Mouse (Mus musculus) heart, embryonic 15.5 days (tissue): ENCODE measurements at regions not wholly inside any gene's neighbourhood (a gene's known extent, or its start where the extent isn't known, plus 50 kb on each side); places are given as distances from the start of the nearest gene placed in this dataset.

Source experiments
- ATAC-seq: fragments of 200-750 bp; cut with Nextera tagmentation; replicated peaks from 2 replicates; pipeline ENCODE4 v1.8.0; 2017; ENCODE audit warnings: low read depth, moderate TSS enrichment; ENCODE audit not compliant: insufficient number of reproducible peaks, insufficient read depth, low FRiP score
- H3K27ac ChIP-seq: fragments of 300-500 bp; sonication (generic); 2 replicates; pipeline ENCODE4 v1.5.1; 2015; ENCODE audit warnings: mild to moderate bottlenecking, inconsistent platforms
- H3K27me3 ChIP-seq: fragments of 300-500 bp; sonication (generic); 2 replicates; pipeline ENCODE4 v1.6.1; 2015; ENCODE audit warnings: inconsistent platforms
- H3K36me3 ChIP-seq: fragments of 300-500 bp; sonication (generic); 2 replicates; pipeline ENCODE4 v1.6.1; 2015; ENCODE audit warnings: mild to moderate bottlenecking, inconsistent platforms
- H3K4me1 ChIP-seq: fragments of 300-500 bp; sonication (generic); replicated peaks from 2 replicates; pipeline ENCODE4 v1.6.1; 2015; ENCODE audit warnings: inconsistent platforms
- H3K4me2 ChIP-seq: fragments of 300-500 bp; sonication (generic); 2 replicates; pipeline ENCODE4 v1.6.1; 2015; ENCODE audit warnings: inconsistent platforms, mild to moderate bottlenecking, moderate library complexity
- H3K4me3 ChIP-seq: fragments of 300-500 bp; sonication (generic); 2 replicates; pipeline ENCODE4 v1.5.1; 2015; ENCODE audit warnings: mild to moderate bottlenecking, inconsistent platforms
- H3K9ac ChIP-seq: fragments of 300-500 bp; sonication (generic); 2 replicates; pipeline ENCODE4 v1.6.1; 2015; ENCODE audit warnings: mild to moderate bottlenecking, inconsistent platforms
- H3K9me3 ChIP-seq: fragments of 300-500 bp; sonication (generic); replicated peaks from 2 replicates; pipeline ENCODE4 v1.6.1; 2016; ENCODE audit warnings: inconsistent platforms
- WGBS: fragments of 180-500 bp; shearing (Covaris S2); methylation state at CpG from one replicate; pipeline ENCODE4 v1.1.7; 2015; ENCODE audit warnings: mixed read lengths; 5-methylcytosine and 5-hydroxymethylcytosine counted together

DNA sequence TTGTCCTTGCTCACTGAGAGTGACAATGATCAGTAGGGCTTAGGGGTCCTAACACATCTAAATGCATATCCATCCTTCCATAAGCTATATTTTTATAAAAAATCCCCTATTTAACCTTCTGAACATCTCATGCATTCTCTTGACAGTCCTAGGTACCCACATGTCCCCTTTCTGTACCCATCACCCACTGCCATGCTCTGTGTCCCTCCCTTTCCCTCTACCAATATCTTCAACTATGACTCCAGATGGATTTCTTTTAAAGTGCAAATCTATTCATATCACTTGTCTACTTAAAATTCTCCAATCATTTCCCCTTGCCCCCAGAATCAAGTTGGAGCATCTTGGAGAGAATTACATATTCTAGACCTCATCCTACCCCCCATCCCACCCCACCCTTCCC lies 235.6 kb downstream of the Qdpr start:
- Histone ChIP-seq H3K27me3 (no peaks in the 10 kb centered on the region), H3K4me2 (no peak overlapping the region), H3K4me3 (no peak overlapping the region), H3K9ac (no peak overlapping the region), H3K27ac (no peak overlapping the region), H3K4me1 (no peaks in the 10 kb centered on the region), H3K9me3 (no peaks in the 10 kb centered on the region), H3K36me3 (no peaks in the 10 kb centered on the region)
- no peak for ATAC-seq

DNA sequence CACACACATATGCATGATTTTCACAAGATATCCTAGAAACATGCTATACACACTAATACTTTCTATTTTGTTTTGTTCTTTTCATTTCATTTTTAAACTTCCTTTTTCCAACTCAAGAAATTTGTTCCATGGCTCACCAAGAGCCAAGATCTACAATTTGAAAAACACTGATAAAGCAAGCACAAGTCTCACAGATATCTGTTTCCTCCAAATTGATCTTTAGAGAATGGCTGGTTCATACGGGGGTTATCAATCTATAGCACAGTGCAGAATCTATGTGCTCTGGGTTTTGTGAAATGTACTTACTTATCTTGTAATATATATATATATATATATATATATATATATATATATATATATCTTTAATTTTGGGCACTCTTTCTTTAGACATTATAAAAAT lies 251.6 kb downstream of the Qdpr start:
- 67% methylated on average over 1 of the region's 1 CpGs for WGBS
- Histone ChIP-seq H3K4me1 (no peaks in the 10 kb centered on the region), H3K36me3 (no peaks in the 10 kb centered on the region), H3K4me3 (no peak overlapping the region), H3K9ac (no peak overlapping the region), H3K27me3 (no peaks in the 10 kb centered on the region), H3K27ac (no peak overlapping the region), H3K4me2 (no peak overlapping the region), H3K9me3 (no peaks in the 10 kb centered on the region)
- no peak for ATAC-seq

DNA sequence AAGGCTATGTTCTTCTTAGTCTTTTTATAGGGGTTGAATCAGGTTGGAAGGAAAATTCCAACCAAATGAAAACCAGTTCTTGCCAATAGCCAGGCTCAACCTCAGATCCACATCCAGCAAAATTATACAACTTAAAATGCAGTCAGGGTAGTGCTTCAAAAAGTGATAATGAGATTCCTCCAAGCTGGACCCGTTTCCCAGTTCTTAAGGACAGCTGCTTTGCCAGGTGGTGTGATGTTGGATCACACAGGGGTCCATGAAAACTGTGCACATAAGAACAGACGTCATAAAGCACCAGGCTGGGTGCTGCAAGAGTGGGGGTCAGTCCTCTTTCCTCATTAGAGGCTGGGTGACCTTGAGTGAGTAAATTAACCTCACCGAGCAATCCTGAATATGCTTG lies 253.9 kb downstream of the Qdpr start:
- no peak for ATAC-seq
- H3K9me3 ChIP-seq: no peaks in the 10 kb centered on the region
- no peaks in the 10 kb centered on the region for H3K27me3 ChIP-seq
- H3K4me3 ChIP-seq: no peak overlapping the region
- no peak overlapping the region for H3K27ac ChIP-seq
- 46% methylated on average over 3 of the region's 3 CpGs for WGBS
- H3K36me3 ChIP-seq: no peaks in the 10 kb centered on the region
- H3K9ac ChIP-seq: no peak overlapping the region
- no peak overlapping the region for H3K4me2 ChIP-seq
- no peaks in the 10 kb centered on the region for H3K4me1 ChIP-seq

DNA sequence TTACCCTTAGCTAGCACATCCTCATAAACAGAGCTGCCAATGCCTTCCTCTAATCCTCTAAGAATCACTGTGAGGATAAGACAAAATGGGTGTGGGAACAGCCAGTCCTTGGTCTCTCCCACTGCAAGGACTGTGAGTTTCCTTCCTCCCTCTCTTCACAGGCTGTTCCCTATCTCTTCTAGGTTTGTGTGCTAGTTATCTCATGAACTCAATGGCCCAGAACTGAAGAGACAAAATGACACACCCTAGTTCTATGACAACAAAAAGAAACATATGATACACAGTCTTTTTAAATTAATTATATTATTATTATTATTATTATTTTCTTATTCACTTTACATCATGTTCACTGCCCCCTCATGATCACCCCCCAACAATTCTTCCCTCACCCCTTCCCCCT lies 257.7 kb downstream of the Qdpr start:
- no peak overlapping the region for H3K9ac ChIP-seq
- no peak overlapping the region for H3K4me2 ChIP-seq
- H3K4me3 ChIP-seq: no peak overlapping the region
- no peaks in the 10 kb centered on the region for H3K4me1 ChIP-seq
- H3K27ac ChIP-seq: no peak overlapping the region
- H3K36me3 ChIP-seq: no peaks in the 10 kb centered on the region
- H3K9me3 ChIP-seq: no peaks in the 10 kb centered on the region
- no peaks in the 10 kb centered on the region for H3K27me3 ChIP-seq
- no peak for ATAC-seq

DNA sequence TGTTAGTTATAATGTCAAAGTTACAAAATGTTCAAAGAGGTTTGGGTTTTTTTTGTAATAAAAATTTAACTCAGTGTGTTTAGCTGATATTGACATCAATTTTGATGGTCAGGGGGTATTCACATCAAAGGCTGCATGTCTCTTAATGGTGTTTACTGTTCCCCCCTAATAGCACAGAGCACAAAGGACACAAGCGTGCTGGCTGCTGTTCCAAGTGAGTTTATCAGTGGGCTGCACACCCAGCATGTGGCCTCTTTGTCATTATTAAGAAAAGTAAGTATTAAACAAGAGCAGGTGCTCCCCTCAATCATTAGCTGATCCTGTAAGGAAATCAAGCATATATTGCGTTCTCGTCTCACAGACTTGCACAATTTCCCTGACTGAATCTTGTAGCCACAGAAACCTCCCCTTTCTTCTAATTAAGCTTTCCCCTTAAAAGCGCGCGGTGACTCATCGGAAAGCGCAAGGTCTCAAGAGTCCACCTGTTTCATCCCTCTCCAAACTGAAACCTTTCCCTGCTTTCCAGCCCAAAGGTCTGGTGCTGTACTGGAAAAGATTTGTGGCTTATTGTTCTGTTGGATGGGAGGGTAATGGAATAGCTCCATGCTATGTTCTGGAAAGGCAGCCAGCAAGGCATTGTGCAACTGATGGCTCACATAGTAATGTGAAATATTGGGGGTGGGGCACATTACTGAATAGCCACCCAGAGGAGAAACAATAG lies 276.8 kb downstream of the Qdpr start:
- 87% methylated on average over 8 of the region's 8 CpGs for WGBS
- Histone ChIP-seq H3K4me3 (no peak overlapping the region), H3K27me3 (no peaks in the 10 kb centered on the region), H3K27ac (no peak overlapping the region), H3K4me1 (no peaks in the 10 kb centered on the region), H3K4me2 (no peak overlapping the region), H3K36me3 (no peaks in the 10 kb centered on the region), H3K9me3 (no peaks in the 10 kb centered on the region), H3K9ac (no peak overlapping the region)
- no peak for ATAC-seq

DNA sequence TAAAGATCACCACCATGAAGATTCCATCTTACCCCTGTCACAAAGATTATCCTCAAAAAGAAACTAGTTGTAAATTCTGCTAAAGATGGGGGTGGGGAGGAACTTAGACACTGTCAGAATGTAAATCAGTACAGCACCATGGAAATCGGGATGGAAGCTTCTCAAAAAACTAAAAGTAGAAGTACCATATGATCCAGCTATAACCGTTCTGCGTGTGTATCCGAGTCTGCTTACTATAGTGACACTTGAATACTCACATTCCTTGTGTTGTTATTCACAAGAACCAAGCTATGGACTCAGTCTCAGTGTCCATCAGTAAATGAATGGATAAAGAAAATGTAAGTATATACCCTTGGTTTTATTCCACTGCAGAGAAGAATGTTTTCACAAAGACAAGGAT lies 290.8 kb downstream of the Qdpr start:
- no peaks in the 10 kb centered on the region for H3K4me1 ChIP-seq
- no peaks in the 10 kb centered on the region for H3K9me3 ChIP-seq
- H3K27ac ChIP-seq: no peak overlapping the region
- no peaks in the 10 kb centered on the region for H3K27me3 ChIP-seq
- H3K9ac ChIP-seq: no peak overlapping the region
- no peak overlapping the region for H3K4me2 ChIP-seq
- ATAC-seq: no peak
- WGBS: 82% methylated on average over 4 of the region's 4 CpGs
- no peak overlapping the region for H3K4me3 ChIP-seq
- H3K36me3 ChIP-seq: no peaks in the 10 kb centered on the region

DNA sequence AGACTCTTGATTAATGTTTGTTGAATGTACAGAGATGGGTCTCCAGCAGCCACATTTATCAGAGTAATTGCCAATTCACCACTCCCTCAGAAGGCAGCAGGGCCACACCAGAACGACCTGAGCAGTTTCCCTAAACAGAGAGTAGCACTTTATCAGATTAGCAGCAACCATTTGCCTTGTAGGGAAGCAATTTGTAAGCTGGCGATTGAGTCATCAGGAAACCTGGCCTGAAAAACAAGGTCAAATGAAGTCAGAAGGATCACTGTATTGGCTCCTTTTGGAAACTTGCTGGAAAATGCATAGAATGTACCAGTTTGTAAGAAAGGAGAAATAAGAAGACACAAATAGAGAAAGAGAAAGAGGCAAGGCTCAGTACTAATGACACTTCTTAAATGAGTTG lies 295.1 kb downstream of the Qdpr start:
- Histone ChIP-seq H3K9ac (no peak overlapping the region), H3K36me3 (no peaks in the 10 kb centered on the region), H3K9me3 (no peaks in the 10 kb centered on the region), H3K4me1 (no peaks in the 10 kb centered on the region), H3K27me3 (no peaks in the 10 kb centered on the region), H3K4me2 (no peak overlapping the region), H3K4me3 (no peak overlapping the region), H3K27ac (no peak overlapping the region)
- ATAC-seq: no peak
- WGBS: 28% methylated on average over 2 of the region's 2 CpGs

DNA sequence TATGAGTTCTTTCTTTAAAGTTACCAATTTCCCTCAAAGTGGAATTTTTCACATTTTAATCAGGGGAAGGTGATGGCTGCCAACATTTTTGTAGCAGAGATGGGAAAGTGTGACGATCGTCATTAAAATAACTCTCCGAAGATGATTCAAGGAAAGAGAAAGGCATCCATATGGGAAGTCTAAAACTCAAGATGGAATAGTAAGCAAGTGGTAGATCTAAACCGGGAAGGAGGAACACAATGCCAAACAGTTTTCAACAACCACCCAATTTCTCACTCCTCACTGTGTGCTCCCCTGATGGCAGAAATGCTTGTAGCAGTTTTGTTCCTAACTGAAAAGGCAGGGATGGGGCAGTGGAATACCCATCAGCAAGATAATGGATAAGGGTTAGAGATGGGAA lies 305.9 kb downstream of the Qdpr start:
- H3K27me3 ChIP-seq: no peaks in the 10 kb centered on the region
- no peak for ATAC-seq
- no peaks in the 10 kb centered on the region for H3K4me1 ChIP-seq
- H3K9me3 ChIP-seq: no peaks in the 10 kb centered on the region
- no peak overlapping the region for H3K27ac ChIP-seq
- H3K4me3 ChIP-seq: no peak overlapping the region
- H3K36me3 ChIP-seq: no peaks in the 10 kb centered on the region
- no peak overlapping the region for H3K4me2 ChIP-seq
- 79% methylated on average over 4 of the region's 4 CpGs for WGBS
- no peak overlapping the region for H3K9ac ChIP-seq

DNA sequence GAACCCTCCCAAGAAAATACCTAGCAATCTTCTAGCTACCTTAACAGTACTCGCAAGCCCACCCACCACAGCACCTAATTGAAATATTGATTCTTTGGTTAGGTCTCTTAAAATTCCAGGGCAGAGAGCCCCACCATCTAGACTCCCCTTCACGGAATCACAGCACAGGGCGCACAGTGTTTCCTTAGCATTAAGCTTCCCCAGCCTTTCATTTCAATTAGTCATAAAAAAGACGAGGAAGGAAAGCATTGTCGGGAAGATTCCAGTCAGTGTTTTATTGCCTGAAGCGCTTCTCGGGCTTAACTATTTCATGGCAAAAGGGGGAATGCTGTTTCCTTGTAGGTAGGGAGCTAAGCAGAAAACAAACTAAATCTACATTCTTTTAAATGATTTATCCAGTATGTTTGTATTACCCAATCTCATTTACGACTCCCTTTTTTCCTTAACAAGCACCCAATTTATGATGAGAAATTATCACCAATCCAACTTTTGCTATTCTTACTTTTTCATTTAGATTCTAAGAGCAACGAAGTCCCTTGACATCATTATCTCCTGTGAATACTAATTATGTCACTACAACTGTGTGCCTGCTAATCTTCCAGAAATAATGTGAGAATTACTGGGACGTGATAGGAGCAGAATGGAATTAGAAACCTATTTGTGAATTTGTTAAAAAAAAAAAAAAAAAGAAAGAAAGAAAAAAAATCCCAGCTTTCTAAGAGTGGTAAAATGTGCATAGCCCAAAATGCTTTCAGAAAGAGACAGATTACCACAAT lies 312.6 kb downstream of the Qdpr start:
- ATAC-seq: no peak
- 62% methylated on average over 10 of the region's 10 CpGs for WGBS
- no peak overlapping the region for H3K4me2 ChIP-seq

DNA sequence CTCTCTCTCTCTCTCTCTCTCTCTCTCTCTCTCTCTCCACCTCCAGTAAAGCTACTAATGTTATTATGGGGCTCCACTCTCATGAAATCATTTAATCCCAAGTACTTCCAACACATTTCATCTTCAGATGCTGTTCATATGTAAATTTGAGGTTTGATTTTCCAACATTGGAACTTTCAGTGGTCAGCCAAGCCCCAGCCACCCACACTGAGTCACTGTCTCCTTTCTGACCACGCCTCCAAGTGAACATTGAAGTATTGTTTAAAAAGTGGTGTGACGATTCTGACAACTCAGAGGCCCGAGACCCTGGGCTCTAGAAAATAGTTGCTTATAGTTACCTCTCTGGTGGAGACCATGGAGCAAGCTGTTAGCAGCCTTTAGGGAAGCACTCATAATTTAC lies 313.3 kb downstream of the Qdpr start:
- ATAC-seq: no peak
- Histone ChIP-seq H3K9ac (no peak overlapping the region), H3K36me3 (no peaks in the 10 kb centered on the region), H3K27me3 (no peaks in the 10 kb centered on the region), H3K27ac (no peak overlapping the region), H3K4me1 (no peaks in the 10 kb centered on the region), H3K9me3 (no peaks in the 10 kb centered on the region), H3K4me2 (no peak overlapping the region), H3K4me3 (no peak overlapping the region)
- WGBS: 59% methylated on average over 3 of the region's 3 CpGs

More for the DNA sequence above, 312.6 kb downstream of the Qdpr start:
- Histone ChIP-seq H3K4me3 (no peak overlapping the region), H3K9ac (no peak overlapping the region), H3K27ac (no peak overlapping the region), H3K9me3 (no peaks in the 10 kb centered on the region), H3K36me3 (no peaks in the 10 kb centered on the region), H3K27me3 (no peaks in the 10 kb centered on the region), H3K4me1 (no peaks in the 10 kb centered on the region)

DNA sequence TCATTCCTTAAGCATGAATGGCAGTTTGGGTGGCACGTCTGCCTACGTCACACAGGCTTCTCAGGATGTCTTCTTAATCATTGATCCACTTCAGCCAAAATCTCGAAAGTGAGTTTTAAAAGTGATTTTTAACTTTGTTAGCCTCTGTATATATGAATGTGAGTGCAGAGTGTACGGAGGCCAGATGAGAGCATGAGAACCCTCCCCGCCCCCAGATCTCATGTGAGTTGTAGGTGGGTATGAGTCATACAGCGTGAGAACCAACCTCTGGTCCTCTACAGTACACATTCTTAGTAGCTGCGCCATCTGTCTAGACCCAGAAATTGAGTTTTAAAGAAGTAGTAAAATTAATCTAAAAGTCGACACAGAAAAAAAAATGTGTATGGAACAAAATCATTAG lies 322.1 kb downstream of the Qdpr start:
- WGBS: 71% methylated on average over 8 of the region's 8 CpGs

DNA sequence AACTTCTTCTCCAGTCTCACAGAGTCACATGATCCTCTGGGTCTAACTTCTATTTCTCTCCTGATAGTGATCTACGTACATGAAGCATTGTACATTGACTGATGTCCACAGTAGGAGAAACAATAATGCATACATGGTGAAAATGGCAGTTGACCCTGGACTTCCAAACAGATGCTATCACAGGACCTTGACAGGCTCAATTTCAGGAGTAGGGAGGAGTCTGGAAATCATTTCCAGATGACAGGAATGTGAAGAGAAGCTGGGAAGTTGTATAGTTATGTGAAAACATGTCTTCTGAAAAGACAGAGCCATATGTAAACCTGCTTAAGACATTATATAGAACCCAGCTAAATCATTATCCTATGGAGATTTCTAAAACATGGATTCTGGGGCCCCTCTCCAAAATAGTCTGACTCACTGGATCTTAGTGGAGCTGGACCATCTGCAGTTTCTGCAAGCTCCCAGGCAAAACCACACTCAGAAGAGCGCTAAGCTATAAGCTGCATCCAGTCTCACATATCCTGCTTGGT lies 322.3 kb upstream of the Ldb2 start:
- no peak overlapping the region for H3K4me3 ChIP-seq
- no peak for ATAC-seq
- 78% methylated on average over 2 of the region's 2 CpGs for WGBS
- H3K4me2 ChIP-seq: no peak overlapping the region
- no peak overlapping the region for H3K9ac ChIP-seq
- H3K36me3 ChIP-seq: no peaks in the 10 kb centered on the region
- no peaks in the 10 kb centered on the region for H3K9me3 ChIP-seq
- no peak overlapping the region for H3K27ac ChIP-seq
- H3K27me3 ChIP-seq: no peaks in the 10 kb centered on the region
- H3K4me1 ChIP-seq: no peaks in the 10 kb centered on the region

More for the DNA sequence above, 322.1 kb downstream of the Qdpr start:
- no peaks in the 10 kb centered on the region for H3K36me3 ChIP-seq
- no peak overlapping the region for H3K4me3 ChIP-seq
- H3K4me2 ChIP-seq: no peak overlapping the region
- no peak overlapping the region for H3K9ac ChIP-seq
- no peak overlapping the region for H3K27ac ChIP-seq
- H3K27me3 ChIP-seq: no peaks in the 10 kb centered on the region
- H3K9me3 ChIP-seq: no peaks in the 10 kb centered on the region
- H3K4me1 ChIP-seq: no peaks in the 10 kb centered on the region
- no peak for ATAC-seq
